Mouse (Mus musculus): ENCODE data around the gene Mcm10.

Mcm10 gene

DNA sequence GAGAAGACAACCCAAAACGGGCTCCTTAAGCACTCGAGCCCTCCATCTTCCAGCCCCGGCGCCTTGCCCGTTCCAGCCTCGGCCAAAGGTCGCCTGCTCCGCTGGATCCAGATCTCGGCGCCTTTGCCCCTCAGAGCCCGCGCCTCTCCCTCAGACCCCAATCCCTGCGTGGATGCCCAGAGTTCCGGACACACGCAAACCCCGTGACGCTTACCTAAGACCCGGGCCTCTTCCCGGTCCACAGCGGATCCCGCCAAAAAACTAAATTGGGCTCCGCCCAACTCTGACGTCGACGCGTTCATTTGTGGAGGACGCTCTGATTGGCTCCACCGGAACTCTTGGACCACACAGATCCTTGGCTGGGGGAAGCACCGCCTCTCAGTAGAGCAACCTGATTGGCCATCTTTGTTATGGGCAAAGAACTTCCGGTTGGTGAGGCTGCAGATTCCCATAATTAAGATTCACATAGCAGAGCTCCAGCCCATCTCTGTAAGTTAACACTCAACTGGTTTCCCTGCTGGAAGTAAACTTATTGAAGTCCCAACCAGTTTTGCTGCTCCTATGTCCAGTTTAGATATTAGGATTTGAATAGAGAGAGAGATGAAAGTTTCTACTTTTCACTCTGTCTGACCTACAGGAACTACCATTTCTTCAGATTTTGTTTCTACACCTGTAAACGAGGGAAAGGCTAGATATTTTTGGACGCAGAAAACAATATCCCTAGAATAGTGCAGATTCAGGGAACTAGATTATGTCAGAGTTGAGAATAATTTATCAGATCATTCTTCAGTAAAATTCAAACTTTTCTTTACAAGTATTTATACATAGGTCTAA, at the start of gene Mcm10:
Gene Mcm10 (minus strand): TSS at position 301 of the 834 bp plus-strand sequence.
- WGBS, result 2% methylated on average over 32 of the region's 32 CpGs

DNA sequence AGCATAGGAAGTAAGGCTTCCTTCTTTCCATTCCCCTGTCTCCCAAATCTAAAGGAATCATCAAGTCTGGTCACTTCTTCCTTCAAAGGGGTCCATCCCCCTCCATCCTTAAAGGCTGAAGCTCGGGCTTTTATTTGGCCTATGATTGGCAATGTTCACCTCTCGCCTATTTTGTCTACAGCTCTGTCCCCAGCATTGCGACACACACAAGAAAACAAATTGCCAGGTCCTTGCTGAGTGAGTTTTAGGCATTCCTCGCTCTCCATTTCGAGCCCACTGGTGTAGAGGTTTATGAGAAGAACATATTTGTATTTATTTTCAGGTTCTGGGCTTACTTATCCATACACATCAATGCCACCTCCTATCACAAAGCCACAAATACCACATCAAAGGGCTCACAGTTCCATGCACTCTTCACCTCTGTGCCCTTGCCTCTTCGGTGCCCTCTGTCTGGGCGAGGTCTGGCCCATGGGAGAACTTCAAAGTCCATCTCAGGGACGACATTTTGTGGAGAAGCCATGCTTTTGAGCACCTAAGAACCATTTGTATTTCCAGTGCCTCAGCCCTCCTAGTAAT, 48.6 kb upstream of the Mcm10 start:
- WGBS, result 94% methylated on average over 8 of the region's 8 CpGs

DNA sequence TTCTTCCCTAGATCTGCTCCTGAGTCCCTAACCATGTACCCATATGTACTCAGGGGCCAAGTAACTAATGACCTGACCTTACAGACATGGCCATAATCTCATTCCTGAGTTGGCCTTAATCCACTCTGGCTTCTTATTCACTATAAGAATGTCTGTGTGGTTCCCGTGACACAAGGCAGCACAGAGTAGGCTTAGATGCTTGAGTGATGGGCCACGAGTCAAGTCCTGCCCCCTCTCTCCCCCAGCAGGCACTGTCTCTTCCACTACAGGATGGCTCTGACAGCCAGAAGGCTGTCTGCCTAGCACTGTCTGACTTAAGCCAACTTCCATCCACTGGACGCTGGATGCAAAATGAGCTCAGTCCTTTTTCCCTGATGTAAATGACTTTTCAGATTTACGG, 47.4 kb upstream of the Mcm10 start:
- WGBS, result 83% methylated on average over 4 of the region's 4 CpGs

DNA sequence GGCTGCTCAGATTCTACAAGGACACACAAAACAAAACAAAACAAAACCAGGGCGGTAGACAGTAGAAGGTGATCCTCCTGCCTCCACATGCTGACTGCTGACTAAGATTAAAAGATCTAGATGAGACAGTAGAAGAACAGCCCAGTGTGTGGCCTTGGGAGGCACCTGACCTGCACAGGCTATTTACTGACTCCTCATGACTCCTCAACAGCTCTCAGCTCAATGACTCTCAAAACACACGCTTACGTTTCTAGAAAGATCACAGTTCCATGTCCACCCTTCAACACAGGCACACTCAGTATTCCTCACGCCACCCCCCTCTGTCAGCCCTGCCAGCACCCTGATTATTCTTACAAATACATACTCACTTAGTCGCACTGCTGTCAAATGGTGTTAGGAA, 45.8 kb upstream of the Mcm10 start:
- WGBS, result 87% methylated on average over 5 of the region's 5 CpGs

DNA sequence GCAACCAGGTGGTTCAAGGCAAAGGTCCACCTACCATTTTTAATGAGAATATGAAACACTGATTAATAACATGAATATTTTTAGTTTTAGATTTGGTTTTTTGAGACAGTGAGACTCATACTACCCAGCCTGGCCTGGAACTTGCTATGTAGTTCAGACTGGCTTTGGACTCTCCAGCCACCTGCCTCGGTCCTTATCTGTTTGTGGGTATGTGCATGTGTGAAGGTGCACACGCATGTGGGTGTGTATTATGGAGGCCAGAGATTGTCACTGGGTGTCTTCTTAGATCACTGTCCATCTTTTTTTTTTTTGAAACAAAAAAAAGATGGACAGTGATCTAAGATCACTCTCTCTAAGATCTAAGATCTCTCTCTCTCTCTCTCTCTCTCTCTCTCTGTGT, 38.0 kb upstream of the Mcm10 start:
- WGBS, result 97% methylated on average over 2 of the region's 2 CpGs

DNA sequence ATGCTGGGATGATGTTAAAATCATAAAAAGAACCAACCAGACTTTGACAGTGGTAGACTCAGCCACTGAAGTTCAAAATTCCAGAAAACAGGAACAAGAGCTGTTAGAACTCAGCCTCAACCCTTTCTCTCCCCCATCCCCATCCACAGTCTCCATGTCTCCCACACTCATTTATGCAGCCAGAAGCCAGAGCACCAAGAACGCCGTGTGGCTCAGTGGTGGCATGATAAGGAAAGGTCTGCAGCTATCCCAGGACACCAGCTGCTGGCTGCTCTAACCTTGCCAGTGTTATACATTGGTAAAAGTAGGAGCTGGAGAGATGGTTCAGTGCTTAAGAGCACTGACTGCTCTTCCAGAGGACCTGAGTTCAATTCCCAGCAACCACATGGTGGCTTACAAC, 34.4 kb upstream of the Mcm10 start:
- WGBS, result 92% methylated on average over 2 of the region's 2 CpGs

DNA sequence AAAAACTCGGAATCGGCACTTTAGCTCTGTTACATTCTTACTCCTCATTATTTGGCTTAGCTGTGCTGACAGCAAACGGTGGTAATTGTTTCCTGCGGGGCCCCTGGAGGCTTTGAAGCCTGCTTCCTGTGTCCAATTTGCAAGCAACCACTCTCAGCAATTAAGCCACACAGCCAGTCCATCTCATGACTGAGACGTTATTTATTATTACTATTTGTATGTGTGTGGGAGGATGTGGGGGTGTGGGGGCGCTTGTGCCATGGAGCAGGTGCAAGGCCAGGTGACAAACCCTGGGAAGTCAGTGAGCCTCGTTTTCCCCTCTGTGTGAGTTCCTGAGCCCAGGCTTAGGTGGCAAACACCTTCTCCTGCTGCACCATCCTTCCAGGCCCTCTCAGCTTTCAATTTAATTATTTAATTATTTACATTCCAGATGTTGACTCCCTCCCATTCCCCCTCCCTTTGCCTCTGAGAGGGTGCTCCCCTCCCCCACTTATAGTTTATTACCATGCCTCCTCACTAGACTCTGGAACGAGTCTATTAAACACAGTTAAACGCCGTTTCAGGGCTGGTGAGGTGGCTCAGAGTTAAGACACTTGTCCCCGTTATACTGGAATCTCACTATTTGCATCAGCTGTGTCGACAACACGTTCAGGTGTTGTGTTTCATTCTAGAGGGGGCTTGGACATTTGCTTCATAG, 32.8 kb upstream of the Mcm10 start:
- WGBS, result 61% methylated on average over 13 of the region's 13 CpGs

DNA sequence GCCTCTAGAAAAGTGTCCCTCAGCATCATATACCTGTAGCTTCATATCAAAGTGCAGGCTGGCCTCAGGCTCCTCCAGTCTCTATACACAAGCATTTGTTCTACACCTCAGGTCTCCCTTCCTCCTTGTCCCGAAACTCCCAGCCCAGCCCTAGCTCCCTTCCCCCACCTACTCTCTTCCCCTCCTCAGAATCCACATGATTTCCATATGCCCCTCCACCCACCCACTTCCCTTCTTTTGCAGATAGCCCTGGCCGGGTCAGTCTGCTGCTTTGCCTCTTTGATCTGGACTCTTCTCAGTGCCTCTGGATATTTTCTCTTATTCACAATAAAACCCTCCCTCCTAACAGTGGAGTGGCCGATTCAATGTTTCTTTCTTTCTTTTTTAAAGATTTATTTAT, 31.7 kb upstream of the Mcm10 start:
- 71% methylated on average over 3 of the region's 3 CpGs for WGBS

DNA sequence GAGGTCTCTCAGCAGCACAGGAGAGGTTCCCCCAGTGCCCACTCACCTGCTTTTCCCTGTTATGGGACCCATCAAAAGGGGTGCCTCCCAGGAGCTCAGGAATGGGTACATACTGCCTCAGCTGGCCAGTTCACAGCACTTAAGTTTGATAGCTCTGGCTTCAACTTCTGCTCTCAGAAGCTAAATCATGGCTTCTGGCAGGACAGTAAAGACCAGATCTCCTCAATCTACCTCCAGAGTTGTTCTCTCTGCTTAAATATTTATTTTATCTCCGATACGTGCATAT, 30.8 kb upstream of the Mcm10 start:
- 100% methylated on average over 2 of the region's 2 CpGs for WGBS

DNA sequence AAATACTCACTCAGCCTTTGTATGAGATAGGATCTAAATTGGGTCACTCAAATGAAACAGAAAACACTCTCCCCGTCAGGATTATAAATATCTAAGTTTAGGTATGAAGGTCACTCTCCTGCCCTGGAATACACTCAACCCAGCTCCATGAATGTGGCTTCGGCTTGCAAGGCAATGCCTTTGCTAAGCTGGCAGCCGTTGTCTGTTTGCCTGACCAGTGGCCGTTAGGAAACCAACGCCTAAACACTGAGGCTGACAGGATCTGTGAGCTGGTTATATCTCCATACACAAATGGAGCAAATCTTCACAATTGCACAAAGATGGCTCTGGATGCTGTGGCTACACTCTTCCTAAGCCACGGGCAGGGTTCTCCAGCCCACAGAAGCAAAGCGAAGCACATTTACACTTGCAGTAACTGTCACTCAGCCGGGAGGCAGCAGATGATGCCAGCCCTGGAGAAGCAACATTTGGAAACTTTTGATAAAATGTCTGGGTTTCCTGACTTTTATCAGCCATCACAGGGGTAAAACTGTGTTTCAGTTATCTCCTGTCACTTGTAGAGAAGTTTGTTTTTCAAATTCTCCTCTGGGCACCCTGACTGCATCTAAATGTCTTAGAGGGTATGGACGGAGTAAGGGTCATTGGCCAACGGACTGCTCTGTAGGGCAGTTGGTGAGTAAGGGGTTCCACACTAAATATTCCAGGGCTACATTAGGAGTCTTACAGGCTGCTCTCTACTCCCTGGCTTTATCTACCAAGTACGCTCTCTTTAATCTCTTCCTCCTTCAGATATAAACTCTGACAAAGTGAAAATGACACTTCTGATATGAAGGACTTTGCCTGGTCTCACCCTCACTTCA, 30.3 kb upstream of the Mcm10 start:
- WGBS, result 76% methylated on average over 11 of the region's 11 CpGs

DNA sequence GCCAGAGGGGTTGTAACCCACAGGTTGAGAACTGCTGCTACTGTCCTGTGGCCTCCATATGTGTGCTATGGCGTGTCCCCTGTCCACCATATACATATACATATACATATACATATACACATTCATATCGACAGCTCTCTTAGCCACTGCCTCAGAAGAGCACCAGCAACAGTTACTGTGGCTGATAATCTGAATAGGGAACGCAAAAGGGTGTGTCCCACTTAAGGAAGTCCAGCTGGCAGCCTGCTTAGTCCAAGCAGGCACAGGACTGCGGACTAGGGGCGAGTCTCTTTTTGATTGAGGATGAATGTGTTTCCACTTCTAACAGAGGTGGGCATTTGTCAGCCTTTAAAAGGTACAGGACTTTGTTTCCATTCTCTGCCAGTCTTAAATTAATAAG, 29.3 kb upstream of the Mcm10 start:
- 89% methylated on average over 5 of the region's 5 CpGs for WGBS

DNA sequence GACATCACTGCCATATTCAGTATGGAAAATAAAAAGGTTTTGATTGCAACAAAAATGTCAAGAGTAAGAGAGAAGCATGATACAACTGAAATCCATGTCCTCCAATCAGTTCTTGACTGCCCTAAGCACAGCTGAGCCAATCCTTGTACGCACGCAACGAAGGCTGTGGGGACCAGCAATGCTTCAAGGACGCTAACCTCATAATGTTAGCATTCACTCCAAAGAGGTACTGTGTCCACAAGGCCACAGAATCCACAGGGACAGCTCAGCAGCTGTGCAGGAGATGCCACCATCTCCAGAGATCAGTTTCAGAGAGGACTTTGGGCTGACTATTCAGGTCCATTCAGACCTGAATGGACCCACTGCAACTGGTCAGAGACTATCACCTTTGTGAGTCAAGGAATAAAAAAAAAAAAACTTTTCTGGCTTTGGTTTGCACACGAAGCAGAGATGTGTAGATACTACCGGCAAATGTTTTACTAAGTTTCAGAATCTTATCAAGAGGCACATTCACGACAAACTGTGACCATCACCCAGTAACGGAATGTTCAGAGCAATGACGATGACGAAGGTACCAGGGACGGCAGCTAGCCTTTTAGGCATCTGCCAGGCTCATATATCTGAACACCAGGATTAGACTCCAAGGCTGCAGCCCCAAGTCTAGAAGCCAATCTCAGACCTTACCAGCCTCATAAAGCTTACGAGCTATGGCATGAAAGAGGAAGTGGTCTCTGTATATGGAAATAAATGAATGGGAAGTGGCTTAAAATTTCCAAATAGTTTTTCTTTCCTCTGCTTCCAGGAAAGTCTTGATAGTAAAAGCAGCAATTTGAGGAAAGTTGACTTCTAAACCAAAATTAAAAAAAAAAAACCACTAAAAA, 27.9 kb upstream of the Mcm10 start:
- WGBS, result 94% methylated on average over 12 of the region's 12 CpGs

DNA sequence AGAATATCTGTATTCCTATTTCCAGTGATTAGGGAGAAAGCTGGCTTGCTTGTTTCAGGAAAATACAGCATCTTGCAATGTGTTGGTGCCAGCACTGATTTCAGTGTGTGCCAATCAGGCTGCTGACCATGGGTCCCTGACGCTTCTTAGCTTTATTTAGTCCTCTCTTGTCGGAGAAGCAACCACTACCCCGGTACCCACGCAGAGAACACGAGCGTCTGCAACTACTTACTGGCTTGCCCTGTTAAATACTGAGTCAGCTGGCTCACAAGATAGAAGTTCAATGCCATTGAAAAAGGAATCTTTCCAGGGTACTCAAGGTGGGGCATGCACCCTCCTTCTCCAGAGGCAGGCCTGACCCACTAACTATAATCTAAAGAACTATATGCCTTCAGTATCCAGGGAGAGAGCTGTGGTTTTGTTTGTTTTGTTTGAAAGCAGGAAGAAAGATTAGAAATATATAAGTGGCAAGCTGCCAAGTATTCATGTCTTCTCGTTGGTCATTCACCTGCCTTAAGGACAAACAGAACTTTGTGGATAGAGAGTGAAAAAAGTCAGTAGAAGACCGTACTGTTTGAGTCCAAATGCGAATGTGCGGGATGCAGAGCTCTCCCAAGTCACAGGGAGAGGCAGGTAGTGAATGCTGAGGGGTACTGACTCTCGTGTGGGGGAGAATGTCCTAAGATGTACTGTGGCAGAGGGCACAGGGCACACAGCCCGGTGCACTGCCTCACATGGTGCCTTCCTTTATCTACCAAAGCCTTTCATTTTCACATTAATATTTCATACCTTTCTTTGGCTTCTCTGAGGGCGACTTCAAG, 27.0 kb upstream of the Mcm10 start:
- WGBS, result 77% methylated on average over 13 of the region's 13 CpGs

DNA sequence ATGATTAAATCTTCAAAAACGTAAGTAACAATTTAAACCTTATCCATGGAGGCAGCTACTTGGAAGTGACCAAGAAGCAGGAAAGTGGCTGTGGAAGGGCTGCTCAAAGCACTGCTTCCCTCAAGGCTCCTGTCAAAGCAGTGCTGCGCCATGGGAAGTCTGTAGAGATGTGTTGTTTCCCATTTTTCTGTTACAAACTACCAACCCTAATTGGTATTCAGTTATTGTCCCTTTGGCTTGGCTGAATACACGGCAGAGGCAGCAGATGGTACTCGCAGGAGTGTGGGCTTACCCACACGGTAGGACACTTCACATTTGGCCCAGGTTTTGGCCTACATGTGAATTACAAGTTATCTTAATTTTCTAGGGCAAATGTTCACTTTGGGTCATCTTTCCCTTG, 25.7 kb upstream of the Mcm10 start:
- 68% methylated on average over 5 of the region's 5 CpGs for WGBS

DNA sequence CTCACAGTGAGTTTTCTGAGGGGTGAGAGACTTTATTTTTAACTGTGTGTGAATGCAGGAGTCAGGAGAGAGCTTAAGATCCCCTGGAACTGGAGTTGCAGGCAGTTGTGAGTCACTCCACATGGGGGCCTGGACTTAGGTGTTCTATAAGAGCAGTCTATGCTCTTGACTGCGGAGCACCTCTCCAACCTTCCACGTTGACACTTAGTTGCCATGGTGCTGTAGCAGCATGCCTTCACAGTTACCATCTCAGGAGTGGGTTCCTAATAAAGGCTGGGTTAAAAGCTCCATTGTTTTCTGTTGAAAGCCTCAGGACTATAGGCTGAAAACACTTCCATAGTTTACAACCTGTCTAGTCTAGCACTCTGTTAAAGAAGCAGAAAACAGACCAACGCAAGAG, 24.8 kb upstream of the Mcm10 start:
- WGBS, result 60% methylated on average over 3 of the region's 3 CpGs

DNA sequence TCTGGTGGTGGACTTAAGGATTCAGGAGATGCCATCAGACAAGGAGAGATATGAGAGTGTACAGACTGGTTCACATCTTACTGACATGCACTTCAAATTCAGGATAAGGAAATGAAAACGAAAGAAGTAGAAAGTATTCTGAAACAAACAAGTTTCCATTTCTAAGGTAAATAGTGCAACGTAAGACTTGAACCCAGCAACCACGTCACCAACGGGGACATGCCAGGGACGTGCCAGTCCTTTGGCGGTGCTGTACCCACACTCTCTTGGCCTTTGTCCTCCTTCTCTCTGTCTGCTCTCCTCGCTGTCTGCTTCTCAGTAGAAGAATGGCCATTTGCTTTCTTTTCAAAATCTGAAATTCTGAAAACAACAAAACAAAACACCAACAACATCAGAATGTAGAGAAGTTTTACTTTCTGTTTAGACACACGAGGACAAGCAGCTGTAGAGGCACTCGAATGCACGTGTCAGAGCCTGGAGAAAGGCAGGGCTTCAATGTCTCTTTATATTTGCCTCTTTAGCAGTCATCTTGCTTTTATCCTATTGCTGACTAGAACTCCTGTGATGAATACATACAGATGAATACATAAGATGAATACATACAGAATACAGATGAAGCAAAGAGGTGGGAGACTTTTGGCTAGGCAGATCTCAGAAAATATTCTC, 24.0 kb upstream of the Mcm10 start:
- WGBS, result 79% methylated on average over 10 of the region's 10 CpGs

DNA sequence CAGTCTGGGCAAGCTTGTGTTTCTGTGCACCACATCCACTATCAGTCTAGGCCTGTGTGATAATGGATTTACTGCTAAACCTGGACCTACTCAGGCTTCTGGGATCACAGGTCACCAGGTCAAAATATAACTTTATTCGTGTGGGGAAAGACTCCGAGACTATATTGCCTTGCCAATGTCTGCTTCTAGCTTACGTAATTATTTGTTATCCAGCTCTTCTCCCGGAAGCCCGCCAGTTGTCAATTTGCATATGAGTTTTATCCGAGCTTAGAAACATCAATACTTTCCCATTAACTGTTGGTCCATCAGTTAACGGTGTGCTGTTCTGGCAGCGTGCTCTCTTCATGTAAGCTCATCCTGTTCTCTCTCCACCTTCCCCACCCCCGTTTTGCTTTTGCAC, 22.6 kb upstream of the Mcm10 start:
- 89% methylated on average over 9 of the region's 9 CpGs for WGBS

DNA sequence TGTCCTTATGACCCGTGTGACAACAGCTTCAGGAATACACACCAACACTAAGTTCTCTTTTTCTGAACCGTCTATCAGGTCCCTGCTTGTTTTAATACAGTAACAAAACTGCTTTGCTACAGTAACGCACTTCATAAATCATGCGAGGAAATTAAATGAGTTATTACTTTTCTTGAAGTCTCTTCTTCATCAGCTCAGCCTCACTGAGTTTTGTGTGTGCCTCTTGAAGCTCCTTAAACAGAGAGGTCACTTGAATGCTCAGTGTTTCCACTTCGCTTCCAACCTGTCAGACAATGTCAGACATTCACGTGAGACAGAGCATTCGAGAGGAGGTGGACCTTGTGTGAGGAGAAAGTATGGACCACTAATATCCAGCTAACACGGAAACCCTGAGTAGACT, 22.2 kb upstream of the Mcm10 start:
- WGBS, result 92% methylated on average over 8 of the region's 8 CpGs

DNA sequence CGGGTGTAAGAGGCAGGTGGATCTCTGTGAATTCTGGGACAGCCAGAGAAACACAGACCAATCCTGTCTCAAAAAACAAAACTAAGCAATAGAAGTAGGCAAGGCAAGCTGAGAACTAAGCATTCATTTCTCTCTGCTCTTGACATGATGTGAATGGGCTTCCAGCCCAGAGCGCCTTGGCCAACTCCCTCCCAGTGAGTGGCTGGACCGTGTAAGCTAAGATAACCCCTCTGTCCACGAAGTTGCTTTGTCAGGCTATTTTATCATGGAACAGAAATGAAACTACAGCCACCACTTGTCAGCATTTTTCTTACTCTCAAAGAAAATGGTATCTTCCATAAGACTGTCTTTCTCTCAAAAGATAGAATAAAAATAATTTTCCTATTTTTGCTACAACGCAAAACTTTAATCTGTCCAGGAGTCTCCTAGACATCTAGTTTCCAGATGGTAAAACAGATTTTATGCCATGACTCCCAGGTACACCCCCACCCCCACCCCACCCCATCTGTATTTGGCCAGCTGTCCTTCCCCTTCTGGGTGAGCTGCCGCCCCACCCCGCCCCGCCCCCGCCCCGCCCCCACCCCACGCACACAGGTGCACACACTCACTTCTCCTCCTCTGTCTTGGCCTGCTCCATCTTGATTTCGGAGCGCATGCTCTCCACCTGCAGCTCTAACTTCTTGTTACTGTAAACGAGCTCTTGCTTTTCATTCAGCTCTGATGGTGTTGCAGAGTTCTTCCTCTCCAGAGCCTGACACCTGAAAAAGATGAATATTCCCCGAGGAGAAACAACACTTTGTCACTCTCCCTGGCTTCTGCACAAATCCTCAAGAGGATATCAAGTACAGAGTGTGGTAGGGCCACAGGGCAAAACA, 21.2 kb upstream of the Mcm10 start:
- 60% methylated on average over 15 of the region's 15 CpGs for WGBS

Measured in cerebral cortex, adult 2 months (tissue).